Mouse (Mus musculus) megakaryocyte, embryonic 14.5 days (primary cell): ENCODE results near the gene 3110070M22Rik.

Source experiments
- FLI1 ChIP-seq: IDR thresholded peaks from 2 replicates; pipeline ENCODE4 v1.6.1; 2012; ENCODE audit warnings: low read length, inconsistent platforms, mixed read lengths
- GATA1 ChIP-seq: IDR thresholded peaks from 3 replicates; pipeline ENCODE4 v1.6.1; 2012; ENCODE audit warnings: mixed read lengths, low read length, inconsistent platforms, borderline replicate concordance

GRCm38 (mm10) chr13:119456342-119456741 is 31.8 kb downstream of the 3110070M22Rik start:
- TF ChIP-seq GATA1 (no peak), FLI1 (no peak)
